Mouse (Mus musculus): ENCODE measurements around the gene Unk.

Unk gene

DNA sequence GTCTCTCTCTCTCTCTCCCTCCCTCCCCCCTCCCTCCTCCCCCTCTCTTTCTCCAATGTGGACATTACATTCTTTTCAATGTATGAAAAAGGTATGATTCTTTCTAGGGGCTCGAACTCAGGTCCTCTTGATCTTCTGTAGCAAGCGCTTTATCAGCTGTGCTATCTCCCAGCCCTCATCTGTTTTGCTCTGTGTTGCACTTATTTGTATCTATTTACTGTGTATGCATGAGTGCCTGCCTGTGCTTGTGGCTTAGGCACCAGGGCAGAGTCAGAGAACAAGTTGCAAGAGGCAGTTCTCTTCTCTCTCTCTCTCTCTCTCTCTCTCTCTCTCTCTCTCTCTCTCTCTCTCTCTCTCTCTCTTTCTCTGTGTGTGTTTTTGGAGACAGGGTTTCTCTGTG is 74.9 kb downstream of the Unk start:
- CTCF ChIA-PET: interaction anchor here (0.7 kb wide), 1 partner anchor 46 kb away, joined by 4 read pairs; no protein-coding TSS in a partner anchor

DNA sequence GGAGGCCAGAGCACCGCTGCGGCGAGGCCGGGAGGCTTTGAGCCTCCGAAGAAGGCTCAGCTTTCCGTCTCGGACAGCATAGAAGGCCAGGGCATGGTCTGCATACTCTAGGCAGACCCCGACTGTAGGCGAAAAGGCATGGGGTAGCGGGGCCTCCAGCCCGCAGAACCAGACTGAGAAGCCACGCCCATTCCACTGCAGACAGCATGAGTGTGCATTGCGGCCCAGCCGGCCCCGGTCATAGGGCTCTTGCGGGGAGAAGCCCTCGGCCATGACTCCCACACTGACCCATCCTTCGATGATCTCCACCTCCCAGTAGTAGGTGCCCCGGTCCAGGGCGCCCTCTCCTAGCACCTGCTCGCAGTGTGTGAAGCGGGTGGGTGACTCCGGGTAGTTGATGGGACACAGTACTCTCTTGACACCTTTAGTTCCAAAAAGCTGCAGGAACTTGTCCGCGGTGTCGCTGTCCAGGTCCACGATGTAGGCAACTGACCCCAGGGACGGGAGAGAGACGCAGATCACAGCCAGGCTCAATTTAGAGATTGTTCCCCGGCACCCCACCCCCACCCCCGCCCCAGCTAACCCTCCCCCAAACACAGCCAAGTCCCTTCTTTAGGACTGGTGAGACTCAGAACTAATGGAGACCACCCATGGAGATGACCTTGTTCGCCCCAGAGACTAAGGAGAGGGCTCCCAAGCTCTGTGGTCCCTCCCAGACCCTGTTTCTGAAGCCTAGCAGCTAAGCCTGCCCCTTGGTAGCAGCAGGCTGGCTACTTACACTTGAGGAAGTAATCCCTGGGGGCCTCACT is 76.2 kb downstream of the Unk start:
- CTCF ChIA-PET: no interaction called here

DNA sequence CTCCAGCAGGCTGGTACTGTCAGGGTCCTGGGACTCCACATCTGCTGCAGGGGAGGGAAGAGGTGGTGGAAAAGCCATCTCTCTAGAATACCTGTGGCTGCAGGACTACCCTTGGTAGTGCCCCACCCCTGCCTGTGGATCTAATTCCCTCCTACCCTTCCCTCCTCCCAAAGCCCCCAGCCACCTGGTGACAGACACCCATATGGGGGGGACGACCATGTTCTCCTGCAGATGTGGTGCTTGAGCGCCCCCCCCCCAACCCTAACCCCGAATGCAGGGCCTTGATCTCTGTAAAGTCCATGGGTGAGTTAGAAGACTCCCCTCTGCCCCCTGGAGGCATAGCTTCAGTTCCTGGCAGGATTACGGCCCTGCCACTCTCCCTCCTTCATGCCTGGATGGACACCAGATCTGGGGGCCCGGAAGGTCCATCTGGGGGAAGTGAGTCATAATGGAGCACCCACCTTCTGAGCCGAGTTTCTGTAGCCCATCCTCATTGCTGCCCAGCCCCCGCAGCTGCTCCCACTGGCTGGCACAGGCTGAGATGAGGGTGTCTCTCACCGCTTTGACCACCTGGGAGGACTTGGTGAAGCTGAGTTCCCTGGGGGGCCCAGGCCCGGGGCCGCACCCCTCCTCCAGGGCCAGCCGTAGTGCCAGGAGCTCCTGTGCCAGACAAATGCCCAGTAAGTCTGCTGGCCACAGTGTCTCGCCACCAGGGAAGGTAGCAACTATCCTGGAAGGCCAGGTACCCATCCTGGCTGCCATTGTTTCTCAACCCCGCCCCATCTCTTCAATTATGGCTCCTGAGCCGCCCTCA is 77.0 kb downstream of the Unk start:
- CTCF ChIA-PET: no interaction called here

DNA sequence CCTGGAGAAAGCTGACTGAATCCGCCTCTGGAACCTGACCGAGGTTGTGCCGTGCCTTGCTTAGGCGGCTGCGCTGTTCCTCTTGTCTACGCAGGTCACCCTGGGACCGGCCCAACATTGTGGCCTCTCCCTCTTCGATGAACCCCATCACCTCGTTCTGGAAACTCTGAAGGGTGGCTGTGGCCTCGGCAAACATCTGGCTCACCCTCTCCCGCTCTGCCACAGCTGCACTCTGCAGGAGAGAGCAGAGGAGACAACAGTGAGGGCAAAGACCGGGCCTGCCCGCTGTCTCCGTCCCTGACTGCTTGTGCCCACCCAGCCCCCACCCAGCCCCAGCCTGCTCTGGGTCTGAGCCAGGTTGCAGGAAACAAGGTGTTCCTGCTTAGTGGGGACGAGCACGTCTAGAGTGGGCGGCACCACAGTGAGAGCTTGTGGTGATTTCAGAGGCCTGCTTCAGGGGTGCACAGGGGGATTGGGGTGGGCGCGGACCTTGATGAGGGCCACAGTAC is 77.7 kb downstream of the Unk start:
- CTCF ChIA-PET: no interaction called here

DNA sequence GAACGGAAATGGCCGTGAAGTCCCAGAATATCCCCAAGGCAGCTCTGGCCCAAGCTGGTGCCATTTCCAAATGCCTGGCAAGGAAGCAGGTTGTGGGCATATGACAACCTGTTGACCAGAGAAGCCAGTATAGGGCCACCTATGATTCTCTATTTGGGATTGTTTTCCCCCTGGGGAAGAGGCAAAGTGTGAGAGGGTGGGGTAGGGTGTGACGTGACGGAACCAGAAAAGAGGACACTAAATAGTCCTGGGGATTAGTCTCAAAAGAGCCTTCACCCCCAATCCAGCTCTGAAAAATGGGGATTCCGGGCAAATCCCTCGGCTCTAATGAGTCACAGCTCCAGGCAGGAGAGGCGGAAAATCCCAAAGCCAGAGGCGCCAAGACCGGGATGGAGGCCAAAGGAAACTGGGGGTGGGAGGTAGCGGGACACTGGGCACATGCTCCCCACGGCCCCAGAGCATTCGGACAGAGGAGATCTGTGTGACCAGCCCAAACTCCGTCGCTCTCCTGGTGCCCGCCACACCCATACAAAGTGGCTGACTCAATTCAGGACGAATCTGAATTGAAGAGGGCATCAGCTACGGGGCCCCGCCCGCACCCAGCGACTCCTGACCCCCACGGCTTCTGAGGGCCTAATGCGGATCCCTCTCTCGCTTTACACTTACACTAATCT is 78.5 kb downstream of the Unk start:
- CTCF ChIA-PET: no interaction called here

DNA sequence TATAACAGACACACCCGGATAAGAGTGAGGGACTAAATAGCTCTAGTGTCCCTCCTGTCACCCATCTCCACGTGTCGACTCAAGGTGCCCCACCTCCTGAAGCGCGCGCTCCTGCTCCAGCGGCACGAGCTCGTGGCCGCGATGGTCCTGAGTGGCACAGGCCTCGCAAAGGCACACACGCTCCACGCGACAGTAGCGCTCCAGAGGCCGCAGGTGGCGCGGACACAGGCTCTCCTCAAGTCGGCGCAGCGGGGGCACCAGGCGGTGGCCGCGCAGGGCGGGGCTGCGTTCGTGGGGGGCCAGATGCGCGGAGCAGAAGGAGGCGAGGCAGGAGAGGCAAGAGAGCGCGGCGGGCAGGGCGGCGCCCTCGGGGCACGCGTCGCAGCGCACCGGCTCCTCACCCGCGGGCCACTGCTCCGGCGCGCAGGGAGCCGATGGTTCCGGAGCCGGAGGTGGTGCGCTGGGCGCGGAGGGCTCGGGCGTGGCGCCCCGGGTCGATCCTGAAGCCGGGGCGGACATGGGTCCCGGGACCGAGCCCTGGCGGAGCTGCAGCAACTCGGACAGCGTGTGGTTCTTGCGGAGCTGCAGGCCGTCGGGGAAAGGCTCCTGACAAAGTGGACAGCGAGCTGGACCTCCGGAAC is 79.4 kb downstream of the Unk start:
- CTCF ChIA-PET: interaction anchor here (0.8 kb wide), 1 partner anchor 13 kb away, joined by 5 read pairs; no protein-coding TSS in a partner anchor

DNA sequence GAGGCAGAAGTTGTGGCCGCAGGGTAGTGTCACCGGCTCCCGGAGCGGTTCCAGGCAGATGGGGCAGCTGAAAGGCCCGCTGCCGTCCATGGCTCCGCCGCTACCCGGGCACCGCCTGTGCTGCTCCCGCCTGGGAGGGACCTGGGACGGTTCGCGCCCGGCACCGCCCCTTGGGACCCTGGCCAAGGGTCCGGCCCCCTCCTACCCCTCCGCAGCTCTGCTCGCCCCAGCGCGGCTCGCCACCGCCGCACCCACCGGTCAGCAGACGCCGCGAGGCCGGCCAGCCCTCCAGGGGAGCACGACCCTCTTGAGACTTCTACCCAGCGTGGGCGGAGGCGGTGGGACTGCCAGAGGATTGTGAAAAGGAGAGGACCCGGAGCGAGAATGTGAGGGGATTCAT is 80.0 kb downstream of the Unk start:
- CTCF ChIA-PET: no interaction called here

GRCm38 (mm10) chr11:116110540-116110939 is 80.4 kb downstream of the Unk start:
- CTCF ChIA-PET: no interaction called here
